Mouse (Mus musculus) cerebellum, adult 2 months (tissue): ENCODE measurements at regions not wholly inside any gene's neighbourhood (a gene's known extent, or its start where the extent isn't known, plus 50 kb on each side); places are given as distances from the start of the nearest gene placed in this dataset.

ENCODE experiments used
- DNase-seq, 2 experiments: peaks; one replicate each; pipeline ENCODE4 v3.0.0; 2021
- H3K27ac ChIP-seq: fragments of 200-500 bp; 2 replicates; pipeline ENCODE4 v1.5.1; 2012; ENCODE audit warnings: low read length, control low read depth, inconsistent platforms; ENCODE audit not compliant: insufficient read depth
- H3K27me3 ChIP-seq: fragments of 200-500 bp; 2 replicates; pipeline ENCODE4 v1.6.1; 2012; ENCODE audit warnings: inconsistent platforms, mild to moderate bottlenecking, low read length, moderate library complexity; ENCODE audit not compliant: control insufficient read depth, insufficient read depth
- H3K4me1 ChIP-seq: fragments of 200-500 bp; 2 replicates; pipeline ENCODE4 v1.6.1; 2011; ENCODE audit warnings: low read length; ENCODE audit not compliant: control insufficient read depth, insufficient read depth
- H3K4me3 ChIP-seq: fragments of 200-500 bp; replicated peaks from 2 replicates; pipeline ENCODE3; 2011; ENCODE audit warnings: mild to moderate bottlenecking, low read depth, low read length, control low read depth; ENCODE audit not compliant: insufficient read depth
- CTCF ChIP-seq: fragments of 200-500 bp; IDR thresholded peaks from 2 replicates; pipeline ENCODE4 v1.5.1; 2011; ENCODE audit warnings: low read depth, mild to moderate bottlenecking, control low read depth, low read length, moderate library complexity, borderline replicate concordance; ENCODE audit not compliant: insufficient read depth
- WGBS: fragments of 180-500 bp; shearing (Covaris S2); methylation state at CpG from one replicate; pipeline ENCODE4 v1.1.7; 2018; 5-methylcytosine and 5-hydroxymethylcytosine counted together

DNA sequence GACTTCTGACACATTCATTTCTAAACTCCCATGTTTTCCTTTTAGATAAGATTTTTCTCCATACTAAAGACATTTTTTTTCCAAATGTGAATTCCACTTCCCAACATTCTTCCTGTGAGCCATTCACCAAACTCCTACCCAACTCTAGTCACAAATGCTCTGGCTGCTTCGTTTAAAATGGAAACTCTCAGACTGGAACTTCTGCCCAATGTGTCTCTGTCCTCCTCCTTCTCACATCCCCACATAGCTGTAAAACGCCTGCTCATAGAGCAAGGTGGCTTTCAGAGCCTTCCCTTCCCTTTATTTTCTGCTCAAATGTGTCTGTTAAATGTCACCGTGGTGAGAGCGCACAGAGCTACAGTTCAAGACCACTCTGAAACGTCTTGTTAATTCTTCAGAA is 50.1 kb upstream of the Mgmt start:
- WGBS, result 47% methylated on average over 5 of the region's 5 CpGs
- TF ChIP-seq CTCF, result no peak
- no peak overlapping the region for H3K27ac ChIP-seq
- H3K27me3 ChIP-seq, result no peaks in the 10 kb centered on the region; the same call in 1 of the 2 replicates
- peaks cover 2% of the 10 kb centered on the region for H3K4me1 ChIP-seq
- DNase-seq, result no peak
- no peak overlapping the region for H3K4me3 ChIP-seq
